Mouse (Mus musculus) bone marrow macrophage, adult 2 months (primary cell): ENCODE results near the gene Ppm1j. TPM values are rescaled to one million over a fixed set of nuclear protein-coding genes. Genes with fewer than 3 reads are reported as not detected.
A peak's percentile ranks its signal among the peaks of the same experiment; 100 is the strongest.
"Not testable (repeated sequence)": the region's sequence is repeated elsewhere in the genome, so short reads cannot be mapped to it uniquely, and the experiment has no call there.

Experiments
- H3K27ac ChIP-seq: 2 replicates; pipeline ENCODE4 v1.5.1; 2012; ENCODE audit warnings: low read depth, low read length; ENCODE audit not compliant: insufficient read depth
- H3K4me1 ChIP-seq: 2 replicates; pipeline ENCODE4 v1.6.1; 2012; ENCODE audit warnings: low read length; ENCODE audit not compliant: control insufficient read depth, insufficient read depth
- H3K4me3 ChIP-seq: 2 replicates; pipeline ENCODE4 v1.5.1; 2012; ENCODE audit warnings: mild to moderate bottlenecking, low read length, moderate library complexity; ENCODE audit not compliant: insufficient read depth
- CTCF ChIP-seq: IDR thresholded peaks from 2 replicates; pipeline ENCODE4 v1.5.1; 2012; ENCODE audit warnings: low read depth, mild to moderate bottlenecking, low read length, moderate library complexity
- POLR2A ChIP-seq: IDR thresholded peaks from 2 replicates; pipeline ENCODE4 v1.6.1; 2012; ENCODE audit warnings: mild to moderate bottlenecking, low read depth, low read length, borderline replicate concordance
- polyA plus RNA-seq: library from polyadenylated mRNA; stranded (reverse); fragments of >200 nt; gene quantifications from 2 replicates; pipeline ENCODE4 v1.2.4, GENCODE M21; 2012; ENCODE audit not compliant: missing spikeins, insufficient read depth, insufficient read length

The Ppm1j gene
- polyA plus RNA-seq = 0.47 and 1.3 TPM in 2 replicates

DNA sequence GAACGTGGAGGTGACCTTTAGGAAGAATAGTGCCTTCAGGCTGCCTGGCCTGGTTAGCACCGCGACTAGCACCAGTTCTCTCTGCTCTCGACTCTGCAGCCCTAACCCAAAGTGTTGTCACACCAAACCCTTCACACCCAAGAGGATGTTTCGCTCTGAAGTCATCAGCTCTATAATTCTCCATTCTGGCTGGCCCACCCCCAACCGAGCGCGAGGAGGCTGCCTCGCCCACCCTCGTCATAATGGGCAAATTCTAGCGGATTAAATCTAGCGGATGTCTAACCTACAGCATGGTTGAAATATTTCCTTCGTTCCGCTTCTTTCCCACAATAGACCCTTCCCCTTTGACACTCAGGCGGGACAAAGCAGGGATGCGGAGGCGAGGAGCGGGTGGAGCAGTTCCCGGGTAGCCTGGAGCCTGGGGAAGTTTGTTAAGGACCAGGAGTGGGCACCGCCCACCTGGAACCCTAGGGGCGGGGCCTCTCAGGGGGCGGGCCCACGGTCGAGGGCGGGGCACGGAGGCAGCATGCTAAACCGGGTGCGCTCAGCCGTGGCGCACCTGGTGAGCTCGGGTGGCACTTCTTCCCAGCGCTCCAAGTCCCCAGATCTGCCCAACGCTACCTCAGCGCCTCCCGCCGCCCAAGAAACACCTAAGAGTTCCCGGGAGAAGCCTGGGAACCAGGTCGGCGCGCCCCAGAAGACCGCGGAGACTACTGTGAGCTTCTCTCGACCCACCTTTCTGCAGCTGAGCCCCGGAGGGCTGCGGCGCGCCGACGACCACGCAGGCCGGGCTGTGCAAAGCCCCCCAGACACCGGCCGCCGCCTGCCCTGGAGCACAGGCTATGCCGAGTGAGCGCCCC is at the start of gene Ppm1j:
TSS of gene Ppm1j (plus strand) at position 496 of the 860 bp plus-strand sequence.
- Histone ChIP-seq H3K27ac (no peak within 1 kb of the TSS), H3K4me3 (peak within 1 kb of the TSS; percentile 58), H3K4me1 (peaks cover 2% of the 10 kb centered on the region; the same call in 1 of the 2 replicates)
- TF ChIP-seq POLR2A (no peak), CTCF (no peak)

GRCm38 (mm10) chr3:104732907-104733306 is 47.9 kb upstream of the Ppm1j start:
- peaks cover 5% of the 10 kb centered on the region; the same call in 1 of the 2 replicates for H3K4me1 ChIP-seq
- no peak overlapping the region for H3K4me3 ChIP-seq
- TF ChIP-seq CTCF (no peak), POLR2A (no peak)
- H3K27ac ChIP-seq = no peak overlapping the region

DNA sequence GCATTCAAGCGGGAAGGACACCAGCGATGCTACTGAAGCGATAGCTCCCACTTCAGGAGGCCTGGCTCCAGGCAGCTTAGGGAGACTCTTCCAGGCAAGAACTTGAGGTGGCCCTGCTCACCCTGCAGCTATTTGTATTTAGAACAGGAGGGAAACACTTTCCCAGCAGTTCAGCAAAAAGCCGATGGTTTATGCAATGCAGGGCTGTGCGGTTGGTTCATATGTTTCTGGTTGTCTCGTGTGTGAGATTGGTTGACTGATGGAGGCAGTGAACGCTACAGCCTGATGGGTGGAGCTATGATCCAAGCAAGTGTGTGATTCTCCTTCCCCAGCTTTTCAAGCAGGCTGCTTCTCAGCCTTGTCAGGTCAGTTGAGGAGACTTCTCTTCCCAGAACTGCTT is 46.2 kb upstream of the Ppm1j start:
- H3K27ac ChIP-seq = no peak overlapping the region
- TF ChIP-seq POLR2A = no peak
- TF ChIP-seq CTCF = no peak
- H3K4me3 ChIP-seq = no peak overlapping the region
- H3K4me1 ChIP-seq = peaks cover 5% of the 10 kb centered on the region; the same call in 1 of the 2 replicates

DNA sequence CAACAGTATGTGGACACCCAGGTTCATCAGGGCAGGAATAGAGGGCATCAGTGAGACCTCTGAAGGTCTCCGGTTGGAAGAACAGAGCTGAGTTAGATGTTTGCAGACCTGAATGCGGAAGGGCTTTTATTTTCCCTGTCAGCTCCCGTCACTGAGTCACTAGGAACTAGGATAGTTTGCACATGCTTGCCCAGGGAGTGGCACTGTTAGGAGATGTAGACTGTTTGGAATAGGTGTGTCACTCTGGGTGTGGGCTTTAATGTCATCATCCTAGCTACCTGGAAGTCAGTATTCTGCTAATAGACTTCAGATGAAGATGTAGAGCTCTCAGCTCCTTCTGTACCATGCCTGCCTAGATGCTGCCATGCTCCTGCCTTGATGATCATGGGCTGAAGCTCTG is 38.9 kb upstream of the Ppm1j start:
- Histone ChIP-seq H3K27ac (no peak overlapping the region), H3K4me3 (no peak overlapping the region), H3K4me1 (peaks cover 8% of the 10 kb centered on the region)
- TF ChIP-seq POLR2A = no peak
- TF ChIP-seq CTCF = no peak

GRCm38 (mm10) chr3:104743161-104743560 is 37.7 kb upstream of the Ppm1j start:
- peaks cover 8% of the 10 kb centered on the region for H3K4me1 ChIP-seq
- H3K27ac ChIP-seq = no peak overlapping the region
- H3K4me3 ChIP-seq = no peak overlapping the region
- TF ChIP-seq CTCF (no peak), POLR2A (no peak)

- Histone ChIP-seq H3K4me3 (no peak overlapping the region), H3K27ac (no peak overlapping the region), H3K4me1 (peaks cover 8% of the 10 kb centered on the region)
- no peak for TF ChIP-seq POLR2A
Observed at GRCm38 (mm10) chr3:104743864-104744263, 37.0 kb upstream of the Ppm1j start.

- H3K27ac ChIP-seq, H3K4me3 ChIP-seq, H3K4me1 ChIP-seq: not testable (repeated sequence)
Observed at GRCm38 (mm10) chr3:104752845-104753244, 28.0 kb upstream of the Ppm1j start.

- Histone ChIP-seq H3K4me1 (no peaks in the 10 kb centered on the region), H3K27ac (no peak overlapping the region), H3K4me3 (no peak overlapping the region; the same call in 1 of the 2 replicates)
- TF ChIP-seq CTCF (peak; percentile 91), POLR2A (no peak)
Observed at GRCm38 (mm10) chr3:104758406-104758805, 22.4 kb upstream of the Ppm1j start.

- no peaks in the 10 kb centered on the region for H3K4me1 ChIP-seq
- no peak overlapping the region for H3K4me3 ChIP-seq
- no peak overlapping the region for H3K27ac ChIP-seq
- no peak for TF ChIP-seq POLR2A
Observed at GRCm38 (mm10) chr3:104758869-104759268, 22.0 kb upstream of the Ppm1j start.

- not testable (repeated sequence) for H3K27ac ChIP-seq, H3K4me1 ChIP-seq, H3K4me3 ChIP-seq
Observed at GRCm38 (mm10) chr3:104762103-104762863, 18.6 kb upstream of the Ppm1j start.
